Mouse (Mus musculus) lung, postnatal 0 days (tissue): ENCODE results near the gene Car5a. TPM values are rescaled to one million over a fixed set of nuclear protein-coding genes. Genes with fewer than 3 reads are reported as not detected.
A peak's percentile ranks its signal among the peaks of the same experiment; 100 is the strongest.

Experiments
- ATAC-seq: fragments of 200-750 bp; cut with Nextera tagmentation; 2 replicates; pipeline ENCODE4 v1.8.0; 2017; ENCODE audit warnings: moderate library complexity
- DNase-seq: peaks from one replicate; pipeline ENCODE4 v3.0.0-alpha.2; 2016; ENCODE audit warnings: low spot score
- H3K27ac ChIP-seq: fragments of 300-500 bp; sonication (generic); 2 replicates; pipeline ENCODE4 v1.5.1; 2014; ENCODE audit warnings: antibody characterized with exemption, mild to moderate bottlenecking, low read length, mixed read lengths
- H3K27me3 ChIP-seq: fragments of 300-500 bp; sonication (generic); replicated peaks from 2 replicates; pipeline ENCODE4 v1.6.1; 2014; ENCODE audit warnings: low read length, mixed read lengths; ENCODE audit not compliant: insufficient read depth
- H3K36me3 ChIP-seq: fragments of 300-500 bp; sonication (generic); 2 replicates; pipeline ENCODE4 v1.6.1; 2014; ENCODE audit warnings: low read length, mixed read lengths; ENCODE audit not compliant: insufficient read depth
- H3K4me1 ChIP-seq: fragments of 300-500 bp; sonication (generic); 2 replicates; pipeline ENCODE4 v1.6.1; 2014; ENCODE audit warnings: antibody characterized with exemption, low read depth, low read length, mixed read lengths; ENCODE audit not compliant: insufficient read depth
- H3K4me2 ChIP-seq: fragments of 300-500 bp; sonication (generic); replicated peaks from 2 replicates; pipeline ENCODE4 v1.6.1; 2014; ENCODE audit warnings: low read depth, mild to moderate bottlenecking, low read length, moderate library complexity, mixed read lengths
- H3K4me3 ChIP-seq: fragments of 300-500 bp; sonication (generic); 2 replicates; pipeline ENCODE4 v1.5.1; 2014; ENCODE audit warnings: low read depth, low read length
- H3K9ac ChIP-seq: fragments of 300-500 bp; sonication (generic); replicated peaks from 2 replicates; pipeline ENCODE4 v1.6.1; 2014; ENCODE audit warnings: low read depth, mild to moderate bottlenecking
- H3K9me3 ChIP-seq: fragments of 300-500 bp; sonication (generic); 2 replicates; pipeline ENCODE4 v1.6.1; 2016; ENCODE audit warnings: low read length, mixed read lengths
- CTCF ChIP-seq: IDR thresholded peaks from 2 replicates; pipeline ENCODE4 v1.5.1; 2016; ENCODE audit warnings: antibody characterized with exemption, mild to moderate bottlenecking
- EP300 ChIP-seq: IDR thresholded peaks from 2 replicates; pipeline ENCODE4 v1.6.1; 2016; ENCODE audit warnings: antibody characterized with exemption, mild to moderate bottlenecking, control low read depth
- WGBS: fragments of 180-500 bp; shearing (Covaris S2); extraction: QIAGEN DNeasy Blood & Tissue Kit; methylation state at CpG from one replicate; pipeline ENCODE4 v1.1.7; 2014; 5-methylcytosine and 5-hydroxymethylcytosine counted together
- polyA plus RNA-seq: library from polyadenylated mRNA; unstranded; fragments of >200 nt; fragmentation: Nextera tagmentation; extraction: Ambion mirVana; gene quantifications from 2 replicates; pipeline ENCODE4 v1.2.1, GENCODE M21; 2015

Gene Car5a
- polyA plus RNA-seq, 1 experiment from 2014 or later = 0.61 TPM

GRCm38 (mm10) chr8:121881921-121882320, 62.8 kb downstream of the Car5a start:
- H3K27ac ChIP-seq = no peak overlapping the region
- H3K36me3 ChIP-seq = peaks cover 7% of the 10 kb centered on the region; the same call in 1 of the 2 replicates
- H3K4me2 ChIP-seq = no peak overlapping the region
- ATAC-seq = no peak
- H3K4me1 ChIP-seq = no peaks in the 10 kb centered on the region
- no peaks in the 10 kb centered on the region for H3K27me3 ChIP-seq
- no peak overlapping the region for H3K4me3 ChIP-seq
- no peaks in the 10 kb centered on the region for H3K9me3 ChIP-seq
- no peak for TF ChIP-seq CTCF
- no peak for TF ChIP-seq EP300
- DNase-seq = no peak
- no peak overlapping the region for H3K9ac ChIP-seq
- WGBS = 64% methylated on average over 5 of the region's 5 CpGs

GRCm38 (mm10) chr8:121880818-121881217, 63.9 kb downstream of the Car5a start:
- H3K27ac ChIP-seq = no peak overlapping the region
- no peak overlapping the region for H3K9ac ChIP-seq
- DNase-seq = no peak
- no peaks in the 10 kb centered on the region for H3K4me1 ChIP-seq
- H3K4me2 ChIP-seq = no peak overlapping the region
- no peak overlapping the region for H3K4me3 ChIP-seq
- TF ChIP-seq EP300 (no peak), CTCF (no peak)
- H3K9me3 ChIP-seq = no peaks in the 10 kb centered on the region
- ATAC-seq = no peak
- H3K36me3 ChIP-seq = peaks cover 2% of the 10 kb centered on the region; the same call in 1 of the 2 replicates
- no peaks in the 10 kb centered on the region for H3K27me3 ChIP-seq
- WGBS = 48% methylated on average over 1 of the region's 1 CpGs

GRCm38 (mm10) chr8:121879712-121880111, 65.0 kb downstream of the Car5a start:
- Histone ChIP-seq H3K4me1 (no peaks in the 10 kb centered on the region), H3K4me3 (no peak overlapping the region), H3K9ac (no peak overlapping the region), H3K27ac (no peak overlapping the region), H3K27me3 (no peaks in the 10 kb centered on the region), H3K4me2 (no peak overlapping the region), H3K9me3 (no peaks in the 10 kb centered on the region), H3K36me3 (no peaks in the 10 kb centered on the region)
- 92% methylated on average over 3 of the region's 3 CpGs for WGBS
- DNase-seq (no peak), ATAC-seq (no peak)
- TF ChIP-seq EP300 (no peak), CTCF (no peak)

GRCm38 (mm10) chr8:121877828-121878480, 66.8 kb downstream of the Car5a start:
- Histone ChIP-seq H3K4me1 (no peaks in the 10 kb centered on the region), H3K9me3 (no peaks in the 10 kb centered on the region), H3K36me3 (no peaks in the 10 kb centered on the region), H3K27me3 (no peaks in the 10 kb centered on the region), H3K4me3 (no peak overlapping the region), H3K27ac (no peak overlapping the region), H3K4me2 (no peak overlapping the region), H3K9ac (no peak overlapping the region)
- no peak for TF ChIP-seq CTCF
- WGBS = 73% methylated on average over 7 of the region's 7 CpGs
- DNase-seq (peak; percentile 25), ATAC-seq (no peak; the same call in 1 of the 2 replicates)

- Histone ChIP-seq H3K36me3 (no peaks in the 10 kb centered on the region), H3K9me3 (no peaks in the 10 kb centered on the region), H3K27me3 (no peaks in the 10 kb centered on the region), H3K27ac (no peak overlapping the region), H3K4me1 (no peaks in the 10 kb centered on the region), H3K4me3 (no peak overlapping the region), H3K9ac (no peak overlapping the region), H3K4me2 (no peak overlapping the region)
- DNase-seq = peak; percentile 38
- WGBS = 39% methylated on average over 5 of the region's 5 CpGs
- ATAC-seq = no peak
- TF ChIP-seq EP300 (no peak), CTCF (no peak)
These were observed 67.5 kb downstream of the Car5a start for GRCm38 (mm10) chr8:121877212-121877611.

- H3K9me3 ChIP-seq = no peaks in the 10 kb centered on the region
- no peak overlapping the region for H3K4me2 ChIP-seq
- no peaks in the 10 kb centered on the region for H3K27me3 ChIP-seq
- no peaks in the 10 kb centered on the region for H3K36me3 ChIP-seq
- WGBS = 71% methylated on average over 9 of the region's 9 CpGs
- H3K9ac ChIP-seq = no peak overlapping the region
- DNase-seq = no peak
- H3K4me1 ChIP-seq = no peaks in the 10 kb centered on the region; the same call in 1 of the 2 replicates
- no peak for TF ChIP-seq EP300
- TF ChIP-seq CTCF = no peak
- H3K4me3 ChIP-seq = no peak overlapping the region
- ATAC-seq = no peak
- no peak overlapping the region for H3K27ac ChIP-seq
These were observed 69.2 kb downstream of the Car5a start for GRCm38 (mm10) chr8:121875517-121875916.
